Mouse (Mus musculus): ENCODE measurements at regions not wholly inside any gene's neighbourhood (a gene's known extent, or its start where the extent isn't known, plus 50 kb on each side); places are given as distances from the start of the nearest gene placed in this dataset.

- DNase-seq (ENCODE audit: low spot score in 2 of 2) = no peak
Measured at GRCm38 (mm10) chr16:12359116-12359515, 375.2 kb downstream of the Shisa9 start.

DNA sequence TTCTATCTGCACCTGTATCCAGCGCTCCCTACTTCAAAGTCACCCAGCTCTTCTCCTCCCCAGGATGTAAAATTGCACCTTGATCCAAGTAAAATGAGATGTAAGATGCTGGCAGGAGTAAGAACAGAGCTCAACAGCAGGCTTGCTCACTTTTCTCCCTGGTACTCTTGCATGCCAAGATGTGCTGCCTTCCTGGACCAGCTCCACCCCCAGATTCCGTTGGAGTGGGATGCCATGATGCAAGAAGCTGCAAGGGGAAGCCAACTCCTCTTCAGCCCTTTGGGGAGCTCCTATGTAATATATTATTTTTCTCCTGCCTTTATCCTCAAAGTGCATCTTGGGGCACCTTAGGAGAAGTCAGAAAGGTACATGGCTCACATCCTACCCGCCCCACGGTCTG, 405.6 kb downstream of the Shisa9 start:
- no peak for DNase-seq (ENCODE audit: low spot score in 2 of 2)

DNA sequence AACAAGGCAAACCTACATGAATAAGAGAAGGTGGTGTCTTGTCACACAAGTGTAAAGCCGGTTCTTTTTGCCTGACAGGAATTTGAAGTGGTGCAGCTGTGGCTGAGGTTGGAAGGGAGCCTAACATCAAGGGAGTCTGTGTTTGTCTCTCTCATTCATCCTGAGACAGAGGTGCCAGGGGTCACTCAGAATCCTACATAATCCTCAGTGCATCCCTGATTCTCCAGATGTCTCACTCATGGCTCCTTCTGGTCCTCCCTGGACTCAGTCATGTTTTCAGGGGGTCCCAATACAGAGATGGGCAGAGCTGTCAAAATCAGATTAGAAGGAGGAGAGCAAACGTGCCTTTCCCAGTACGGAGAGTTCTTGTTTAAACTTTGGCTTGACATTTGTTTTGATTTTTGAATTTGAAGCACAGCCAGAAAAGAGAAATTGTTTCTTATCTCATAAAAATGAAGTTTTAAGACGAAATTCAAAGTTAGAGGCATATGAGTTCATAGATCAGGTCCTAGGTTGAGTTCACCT, 451.8 kb downstream of the Shisa9 start:
- DNase-seq (ENCODE audit: low spot score in 2 of 2) = no peak

DNA sequence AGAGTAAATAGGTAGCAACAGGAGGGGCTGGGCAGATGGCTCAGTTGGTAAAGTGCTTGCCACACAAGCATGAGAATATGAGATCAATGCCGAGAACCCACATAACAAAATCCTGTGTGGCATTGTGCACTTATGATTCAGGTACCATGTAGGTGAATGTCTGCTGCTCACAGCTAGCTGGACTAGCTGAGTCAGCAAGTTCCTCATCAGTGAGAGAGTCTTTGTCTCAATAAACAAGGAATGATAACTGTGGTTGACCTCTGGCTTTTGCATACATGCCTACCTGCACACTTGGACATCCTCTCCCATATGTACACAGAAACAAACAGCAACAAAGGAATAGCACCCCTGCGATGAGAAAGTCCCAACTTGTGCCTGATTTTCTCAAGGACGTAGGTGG, 454.7 kb downstream of the Shisa9 start:
- no peak for DNase-seq (ENCODE audit: low spot score in 2 of 2)

GRCm38 (mm10) chr16:12454791-12455190, 470.9 kb downstream of the Shisa9 start:
- DNase-seq (ENCODE audit: low spot score in 2 of 2) = peak; percentile 9 to 14

Measured in frontal cortex, postnatal 25 days (tissue).